9 mouse cellular contexts compared by ENCODE assay signal in the genomic region with DNA sequence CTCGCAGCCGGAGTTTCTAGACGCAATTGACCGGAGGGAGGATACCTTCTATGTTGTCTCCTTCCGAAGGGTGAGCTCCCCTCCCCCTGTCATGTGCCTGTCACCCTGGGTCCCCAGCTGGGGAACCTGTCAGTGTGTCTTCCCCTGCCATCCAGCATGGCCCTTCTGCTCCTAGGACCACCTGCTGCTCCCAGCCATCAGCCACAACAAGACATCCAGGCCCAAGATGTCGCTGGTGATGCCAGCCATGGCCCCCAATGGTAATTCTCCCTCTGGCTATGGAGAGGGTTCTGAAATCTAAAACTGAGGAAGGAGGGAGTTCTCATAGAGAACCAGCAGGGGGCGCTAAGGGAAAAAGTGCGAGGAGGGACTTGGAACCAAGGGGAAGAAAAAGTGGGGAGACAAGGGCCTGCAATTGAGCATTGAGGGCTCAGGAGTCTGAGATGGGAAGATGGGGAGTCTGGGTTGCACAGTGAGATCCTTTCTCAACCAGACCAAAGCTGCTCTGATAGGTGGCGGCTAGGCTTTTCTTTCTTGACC. TPM values are rescaled to one million over a fixed set of nuclear protein-coding genes. Genes with fewer than 3 reads are reported as not detected.
DNase-seq lines count a peak whose midpoint lies in the region; ATAC-seq and TF ChIP-seq lines count a peak whose summit lies in the region.
"Had no signal": no experiment of that assay in that cellular context is flagged by ENCODE, and none has a peak within 500 bp of the region (broad histone marks: within the 10 kb centered on the region; RNA-seq: fewer than 3 reads in every experiment).

No protein-coding gene starts in this region.

- peak; percentile 80 for DNase-seq in forebrain, postnatal 0 days
- peak; percentile 94 for DNase-seq in midbrain, embryonic 11.5 days (ENCODE audit: low spot score, missing footprints)
- DNase-seq in gastrocnemius, postnatal 10 days = peak; percentile 74
- DNase-seq in mesoderm, embryonic 11.5 days (ENCODE audit: low read depth, low spot score) = peak; percentile 67
- DNase-seq in right cerebral cortex, postnatal 25 days = no peak

- H3K36me3 ChIP-seq in forebrain, postnatal 0 days (ENCODE audit: insufficient read depth) = peaks cover 56% of the 10 kb centered on the region
- H3K36me3 ChIP-seq in forebrain, embryonic 16.5 days (ENCODE audit: control insufficient read depth, insufficient read depth) = peaks cover 20% of the 10 kb centered on the region
- H3K36me3 ChIP-seq in midbrain, embryonic 11.5 days (ENCODE audit: control insufficient read depth, insufficient read depth, low read length) = peaks cover 14% of the 10 kb centered on the region
- H3K36me3 ChIP-seq in midbrain, embryonic 16.5 days (ENCODE audit: control insufficient read depth, insufficient read depth, low read length) = peaks cover 37% of the 10 kb centered on the region

- TF ChIP-seq POLR2A in bone marrow, adult 2 months (IDR thresholded peaks at IDR 0.05; ENCODE audit: borderline replicate concordance, control insufficient read depth, low read depth, low read length) = no peak

- no peak overlapping the region for H3K4me3 ChIP-seq in forebrain, postnatal 0 days (ENCODE audit: low read depth, low read length)
- no peak overlapping the region for H3K4me3 ChIP-seq in forebrain, embryonic 16.5 days (replicated peaks; ENCODE audit: low read length)
- no peak overlapping the region for H3K4me3 ChIP-seq in midbrain, embryonic 11.5 days (ENCODE audit: low read depth, low read length)
- H3K4me3 ChIP-seq in midbrain, embryonic 16.5 days (ENCODE audit: low read depth, low read length) = no peak overlapping the region
- no peak overlapping the region for H3K4me3 ChIP-seq in bone marrow, adult 2 months (replicated peaks; ENCODE audit: control insufficient read depth, low read depth, low read length)
- H3K4me3 ChIP-seq: myocyte had no signal

- no peaks in the 10 kb centered on the region for H3K9me3 ChIP-seq in forebrain, postnatal 0 days (ENCODE audit: low read length)
- no peaks in the 10 kb centered on the region for H3K9me3 ChIP-seq in forebrain, embryonic 16.5 days (ENCODE audit: control insufficient read depth, low read length)
- H3K9me3 ChIP-seq in midbrain, embryonic 11.5 days (ENCODE audit: control insufficient read depth, low read length) = no peaks in the 10 kb centered on the region
- no peaks in the 10 kb centered on the region for H3K9me3 ChIP-seq in midbrain, embryonic 16.5 days (replicated peaks; ENCODE audit: control insufficient read depth, low read length, poor library complexity, severe bottlenecking)

- 66% methylated on average over 9 of the region's 9 CpGs for WGBS in forebrain, postnatal 0 days
- WGBS in forebrain, embryonic 16.5 days = 68% methylated on average over 9 of the region's 9 CpGs
- WGBS in midbrain, embryonic 11.5 days = 66% methylated on average over 9 of the region's 9 CpGs
- WGBS in midbrain, embryonic 16.5 days = 58% methylated on average over 9 of the region's 9 CpGs
- 64% methylated on average over 9 of the region's 9 CpGs for WGBS in bone marrow, adult 2 months

- TF ChIP-seq CTCF in forebrain, postnatal 0 days (IDR thresholded peaks at IDR 0.05; ENCODE audit: low read depth) = peak; percentile 86
- peak; percentile 52 for TF ChIP-seq CTCF in bone marrow, adult 2 months (IDR thresholded peaks at IDR 0.05; ENCODE audit: control insufficient read depth, insufficient read depth, low read length)

- no peak overlapping the region for H3K27ac ChIP-seq in forebrain, postnatal 0 days (ENCODE audit: low read depth, low read length)
- no peak overlapping the region for H3K27ac ChIP-seq in forebrain, embryonic 16.5 days (ENCODE audit: low read length)
- H3K27ac ChIP-seq in midbrain, embryonic 11.5 days (ENCODE audit: low read depth, low read length) = no peak overlapping the region
- no peak overlapping the region for H3K27ac ChIP-seq in midbrain, embryonic 16.5 days (ENCODE audit: low read length)
- H3K27ac ChIP-seq in bone marrow, adult 2 months (ENCODE audit: control insufficient read depth, insufficient read depth, low read depth, low read length, poor library complexity) = no peak overlapping the region

- H3K27me3 ChIP-seq in forebrain, postnatal 0 days (ENCODE audit: insufficient read depth, low read length) = no peaks in the 10 kb centered on the region
- H3K27me3 ChIP-seq in forebrain, embryonic 16.5 days (replicated peaks; ENCODE audit: control insufficient read depth, insufficient read depth, low read length) = no peaks in the 10 kb centered on the region
- no peaks in the 10 kb centered on the region for H3K27me3 ChIP-seq in midbrain, embryonic 11.5 days (ENCODE audit: control insufficient read depth, insufficient read depth, low read length)
- no peaks in the 10 kb centered on the region; the same call in 1 of the 2 replicates for H3K27me3 ChIP-seq in midbrain, embryonic 16.5 days (ENCODE audit: control insufficient read depth, insufficient read depth, low read depth, low read length)

- peak; percentile 14; the same call in 1 of the 2 replicates for ATAC-seq in forebrain, postnatal 0 days
- ATAC-seq in forebrain, embryonic 16.5 days = no peak
- ATAC-seq in midbrain, embryonic 11.5 days (ENCODE audit: low FRiP score) = no peak
- ATAC-seq in midbrain, embryonic 16.5 days = no peak

- H3K9ac ChIP-seq in forebrain, postnatal 0 days = no peak overlapping the region
- H3K9ac ChIP-seq in forebrain, embryonic 16.5 days (replicated peaks; ENCODE audit: low read depth, low read length) = no peak overlapping the region
- no peak overlapping the region for H3K9ac ChIP-seq in midbrain, embryonic 11.5 days (ENCODE audit: low read length)
- no peak overlapping the region for H3K9ac ChIP-seq in midbrain, embryonic 16.5 days (ENCODE audit: low read depth, low read length)

- H3K4me1 ChIP-seq in forebrain, postnatal 0 days (ENCODE audit: insufficient read depth) = no peaks in the 10 kb centered on the region
- H3K4me1 ChIP-seq in forebrain, embryonic 16.5 days (replicated peaks; ENCODE audit: control insufficient read depth, insufficient read depth, low read length) = no peaks in the 10 kb centered on the region
- 0 out of 2 replicates have a peak, but pooled peaks cover 3% of the 10 kb centered on the region for H3K4me1 ChIP-seq in midbrain, embryonic 11.5 days (ENCODE audit: control insufficient read depth, insufficient read depth, low read length)
- no peaks in the 10 kb centered on the region for H3K4me1 ChIP-seq in midbrain, embryonic 16.5 days (ENCODE audit: control insufficient read depth, insufficient read depth, low read length)
- no peaks in the 10 kb centered on the region; the same call in 1 of the 2 replicates for H3K4me1 ChIP-seq in bone marrow, adult 2 months (ENCODE audit: control insufficient read depth, insufficient read depth, low read length)

- H3K4me2 ChIP-seq in forebrain, postnatal 0 days (ENCODE audit: low read depth) = no peak overlapping the region
- H3K4me2 ChIP-seq in forebrain, embryonic 16.5 days (ENCODE audit: low read length) = no peak overlapping the region
- H3K4me2 ChIP-seq in midbrain, embryonic 11.5 days = no peak overlapping the region
- H3K4me2 ChIP-seq in midbrain, embryonic 16.5 days (ENCODE audit: low read length) = no peak overlapping the region

RNA-seq across cellular contexts. Expression of gene Atf6b, which starts 6.9 kb away (rescaled TPM):
- total RNA-seq in forebrain, postnatal 0 days (2014; rRNA removed) = 39.9 and 43.7 TPM in 2 replicates
- 86.1 and 86.4 TPM in 2 replicates for polyA plus RNA-seq in forebrain, postnatal 0 days (2015; fragmentation: Nextera tagmentation; extraction: Ambion mirVana)
- polyA plus RNA-seq in forebrain, embryonic 16.5 days (2015; fragmentation: Nextera tagmentation; extraction: Ambion mirVana) = 111 and 119 TPM in 2 replicates
- polyA plus RNA-seq in midbrain, embryonic 11.5 days (2014; fragmentation: Nextera tagmentation; extraction: Ambion mirVana) = 68.2 and 77.6 TPM in 2 replicates
- 119 and 123 TPM in 2 replicates for polyA plus RNA-seq in midbrain, embryonic 16.5 days (2015; fragmentation: Nextera tagmentation; extraction: Ambion mirVana)
- polyA plus RNA-seq in bone marrow, adult 2 months (2011; ENCODE audit: insufficient read depth, insufficient read length, low replicate concordance, missing spikeins) = 22.4 and 40.2 TPM in 2 replicates
- 10 to 100 TPM; 12.7 to 14.4 TPM for total RNA-seq in gastrocnemius, postnatal 10 days (2021)

RNA-seq across cellular contexts. Expression of gene Fkbpl, which starts 9.3 kb away (rescaled TPM):
- 9.6 and 19.9 TPM in 2 replicates for total RNA-seq in forebrain, postnatal 0 days (2014; rRNA removed)
- polyA plus RNA-seq in forebrain, postnatal 0 days (2015; fragmentation: Nextera tagmentation; extraction: Ambion mirVana) = 8.2 and 11.4 TPM in 2 replicates
- polyA plus RNA-seq in forebrain, embryonic 16.5 days (2015; fragmentation: Nextera tagmentation; extraction: Ambion mirVana) = 14.6 and 16.7 TPM in 2 replicates
- polyA plus RNA-seq in midbrain, embryonic 11.5 days (2014; fragmentation: Nextera tagmentation; extraction: Ambion mirVana) = 14.4 and 15.1 TPM in 2 replicates
- 15.4 and 17.9 TPM in 2 replicates for polyA plus RNA-seq in midbrain, embryonic 16.5 days (2015; fragmentation: Nextera tagmentation; extraction: Ambion mirVana)
- 4.6 and 13.6 TPM in 2 replicates for polyA plus RNA-seq in bone marrow, adult 2 months (2011; ENCODE audit: insufficient read depth, insufficient read length, low replicate concordance, missing spikeins)
- 1 to 10 TPM; 4.5 to 4.7 TPM for total RNA-seq in gastrocnemius, postnatal 10 days (2021)

RNA-seq across cellular contexts. Expression of gene Tnxb, which starts 16.5 kb away (rescaled TPM):
- 1.0 and 1.7 TPM in 2 replicates for total RNA-seq in forebrain, postnatal 0 days (2014; rRNA removed)
- 0.08 and 0.16 TPM in 2 replicates for polyA plus RNA-seq in forebrain, postnatal 0 days (2015; fragmentation: Nextera tagmentation; extraction: Ambion mirVana)
- 0.08 and 0.09 TPM in 2 replicates for polyA plus RNA-seq in forebrain, embryonic 16.5 days (2015; fragmentation: Nextera tagmentation; extraction: Ambion mirVana)
- polyA plus RNA-seq in midbrain, embryonic 11.5 days (2014; fragmentation: Nextera tagmentation; extraction: Ambion mirVana) = 0.03 and 0.05 TPM in 2 replicates
- polyA plus RNA-seq in midbrain, embryonic 16.5 days (2015; fragmentation: Nextera tagmentation; extraction: Ambion mirVana) = 0.14 and 0.15 TPM in 2 replicates
- 0.17 TPM in 1 of 2 replicates, not detected in the other for polyA plus RNA-seq in bone marrow, adult 2 months (2011; ENCODE audit: insufficient read depth, insufficient read length, low replicate concordance, missing spikeins)
- total RNA-seq in gastrocnemius, postnatal 10 days (2021) = 100 to 1,000 TPM in 1 of 2 experiments, 10 to 100 TPM in 1; 90.2 to 123 TPM

RNA-seq across cellular contexts. Expression of gene Prrt1, which starts 24.5 kb away (rescaled TPM):
- 7.8 and 11.4 TPM in 2 replicates for total RNA-seq in forebrain, postnatal 0 days (2014; rRNA removed)
- polyA plus RNA-seq in forebrain, postnatal 0 days (2015; fragmentation: Nextera tagmentation; extraction: Ambion mirVana) = 12.2 and 15.1 TPM in 2 replicates
- polyA plus RNA-seq in forebrain, embryonic 16.5 days (2015; fragmentation: Nextera tagmentation; extraction: Ambion mirVana) = 5.0 and 10.4 TPM in 2 replicates
- 1.8 and 2.4 TPM in 2 replicates for polyA plus RNA-seq in midbrain, embryonic 11.5 days (2014; fragmentation: Nextera tagmentation; extraction: Ambion mirVana)
- polyA plus RNA-seq in midbrain, embryonic 16.5 days (2015; fragmentation: Nextera tagmentation; extraction: Ambion mirVana) = 10.3 and 11.5 TPM in 2 replicates
- 2.9 and 4.5 TPM in 2 replicates for polyA plus RNA-seq in bone marrow, adult 2 months (2011; ENCODE audit: insufficient read depth, insufficient read length, low replicate concordance, missing spikeins)
- total RNA-seq in gastrocnemius, postnatal 10 days (2021) = under 1 TPM; 0.61 to 0.63 TPM
- polyA plus RNA-seq: myocyte had no signal

RNA-seq across cellular contexts. Expression of gene Ppt2, which starts 25.5 kb away (rescaled TPM):
- 24.2 and 27.2 TPM in 2 replicates for total RNA-seq in forebrain, postnatal 0 days (2014; rRNA removed)
- polyA plus RNA-seq in forebrain, postnatal 0 days (2015; fragmentation: Nextera tagmentation; extraction: Ambion mirVana) = 17.6 and 20.2 TPM in 2 replicates
- 16.2 and 17.7 TPM in 2 replicates for polyA plus RNA-seq in forebrain, embryonic 16.5 days (2015; fragmentation: Nextera tagmentation; extraction: Ambion mirVana)
- 25.8 and 26.4 TPM in 2 replicates for polyA plus RNA-seq in midbrain, embryonic 11.5 days (2014; fragmentation: Nextera tagmentation; extraction: Ambion mirVana)
- 19.9 and 21.0 TPM in 2 replicates for polyA plus RNA-seq in midbrain, embryonic 16.5 days (2015; fragmentation: Nextera tagmentation; extraction: Ambion mirVana)
- polyA plus RNA-seq in bone marrow, adult 2 months (2011; ENCODE audit: insufficient read depth, insufficient read length, low replicate concordance, missing spikeins) = 12.6 and 16.6 TPM in 2 replicates
- total RNA-seq in gastrocnemius, postnatal 10 days (2021) = 10 to 100 TPM; 32.6 to 33.7 TPM
